Mouse (Mus musculus) heart, adult 2 months (tissue): ENCODE measurements around the gene B4galt1.

Source experiments
- CTCF ChIP-seq: fragments of 200-600 bp; IDR thresholded peaks from 2 replicates; pipeline ENCODE4 v1.8.1; 2022; ENCODE audit warnings: antibody characterized with exemption, mild to moderate bottlenecking, moderate library complexity
- POLR2A ChIP-seq: fragments of 200-500 bp; IDR thresholded peaks from 2 replicates; pipeline ENCODE4 v1.6.1; 2011; ENCODE audit warnings: mild to moderate bottlenecking, low read depth, low read length, control low read depth; ENCODE audit not compliant: insufficient read depth

DNA sequence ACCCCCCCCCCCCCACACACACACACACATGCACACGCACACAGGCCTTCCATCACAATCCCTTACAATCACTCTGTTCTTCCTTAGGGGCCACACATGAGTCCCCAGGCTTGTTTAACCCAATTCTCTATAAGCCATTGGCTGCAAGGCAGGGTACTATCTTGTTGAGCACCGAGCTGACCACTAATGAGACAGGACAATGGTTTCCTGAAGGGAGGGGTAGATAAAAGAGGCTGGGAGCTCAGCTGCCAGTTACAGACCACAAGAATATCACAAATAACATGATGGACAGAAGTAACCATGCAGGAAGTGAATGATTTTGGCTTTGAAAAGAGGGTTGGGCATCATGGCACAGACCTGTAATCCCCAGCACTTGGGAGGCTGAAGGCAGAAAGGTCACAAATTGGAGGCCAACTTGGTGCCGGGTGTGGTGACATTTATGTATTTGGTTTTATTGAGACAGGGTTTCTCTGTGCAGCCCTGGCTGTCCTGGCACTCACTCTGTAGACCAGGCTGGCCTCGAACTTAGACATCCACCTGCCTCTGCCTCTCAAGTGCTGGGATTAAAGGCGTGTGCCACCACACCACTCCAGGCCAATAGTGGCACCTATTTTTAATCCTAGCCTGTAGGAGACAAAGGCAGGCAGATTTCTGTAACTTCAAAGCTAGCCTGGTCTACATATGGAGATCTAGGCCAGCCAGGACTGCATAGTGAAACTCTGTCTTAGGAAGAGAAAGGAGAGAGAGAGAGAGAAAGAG lies 21.2 kb upstream of the B4galt1 start:
- TF ChIP-seq CTCF: no peak
- no peak for TF ChIP-seq POLR2A
